23 mouse cellular contexts compared by ENCODE assay signal in the genomic region with DNA sequence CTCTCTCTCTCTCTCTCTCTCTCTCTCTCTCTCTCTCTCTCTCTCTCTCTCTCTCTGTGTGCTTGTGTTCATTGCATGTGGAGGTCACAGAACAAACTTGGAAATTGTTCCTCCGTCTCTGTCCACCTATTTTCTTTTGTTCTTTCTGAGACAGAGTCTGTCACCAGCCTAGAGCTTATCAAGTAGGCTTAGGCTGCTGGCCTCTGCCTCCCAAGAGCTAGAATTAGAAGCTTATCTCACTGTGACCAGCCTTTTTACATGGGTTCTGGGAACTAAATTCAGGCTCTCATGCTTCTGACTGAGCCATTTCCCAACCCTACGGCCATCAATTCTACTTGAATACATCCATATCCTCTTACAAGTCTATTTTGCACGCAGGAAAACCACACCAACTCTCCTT.
DNase-seq lines count a peak whose midpoint lies in the region; ATAC-seq lines count a peak whose summit lies in the region.
"Had no signal": no experiment of that assay in that cellular context is flagged by ENCODE, and none has a peak within 500 bp of the region (broad histone marks: within the 10 kb centered on the region; RNA-seq: fewer than 3 reads in every experiment).

No protein-coding gene starts in this region.

- H3K4me1 ChIP-seq in heart, embryonic 11.5 days (ENCODE audit: control insufficient read depth, insufficient read depth, low read length) = peaks cover 17% of the 10 kb centered on the region
- peaks cover 17% of the 10 kb centered on the region for H3K4me1 ChIP-seq in heart, embryonic 15.5 days (replicated peaks)
- H3K4me1 ChIP-seq: embryonic facial prominence, embryonic 12.5 days; hindbrain, embryonic 15.5 days; kidney, embryonic 15.5 days had no signal

- no peaks in the 10 kb centered on the region for H3K9me3 ChIP-seq in heart, embryonic 11.5 days (replicated peaks; ENCODE audit: control insufficient read depth, low read length)
- H3K9me3 ChIP-seq in heart, embryonic 15.5 days (replicated peaks) = no peaks in the 10 kb centered on the region
- H3K9me3 ChIP-seq: embryonic facial prominence, embryonic 12.5 days; hindbrain, embryonic 10.5 days; hindbrain, embryonic 15.5 days; kidney, embryonic 15.5 days had no signal

- peak overlapping the region; percentile 85 for H3K27ac ChIP-seq in heart, embryonic 11.5 days (ENCODE audit: low read depth, low read length)
- peak overlapping the region; percentile 83 for H3K27ac ChIP-seq in heart, embryonic 15.5 days
- H3K27ac ChIP-seq: embryonic facial prominence, embryonic 12.5 days; gastrocnemius, adult 2 months; hindbrain, embryonic 10.5 days; hindbrain, embryonic 15.5 days; kidney, embryonic 15.5 days had no signal

- no peaks in the 10 kb centered on the region for H3K27me3 ChIP-seq in heart, embryonic 11.5 days (ENCODE audit: control insufficient read depth, insufficient read depth, low read length)
- H3K27me3 ChIP-seq in heart, embryonic 15.5 days = no peaks in the 10 kb centered on the region
- H3K27me3 ChIP-seq: embryonic facial prominence, embryonic 12.5 days; hindbrain, embryonic 15.5 days; kidney, embryonic 15.5 days had no signal

- no peaks in the 10 kb centered on the region for H3K36me3 ChIP-seq in heart, embryonic 11.5 days (ENCODE audit: control insufficient read depth, insufficient read depth, low read length)
- H3K36me3 ChIP-seq in heart, embryonic 15.5 days = no peaks in the 10 kb centered on the region
- H3K36me3 ChIP-seq: embryonic facial prominence, embryonic 12.5 days; G1E; hindbrain, embryonic 10.5 days; hindbrain, embryonic 15.5 days; kidney, embryonic 15.5 days had no signal

- 30% methylated on average over 3 of the region's 3 CpGs for WGBS in heart, embryonic 11.5 days (ENCODE audit: insufficient replicate concordance)
- 38% methylated on average over 3 of the region's 3 CpGs for WGBS in heart, embryonic 15.5 days

- ATAC-seq in heart, embryonic 11.5 days (replicated peaks; ENCODE audit: insufficient number of reproducible peaks, low FRiP score, low TSS enrichment) = no peak
- 0 out of 2 replicates have a peak, but pooled peaks have one; percentile 47 for ATAC-seq in heart, embryonic 15.5 days (replicated peaks; ENCODE audit: insufficient number of reproducible peaks, insufficient read depth, low FRiP score, low read depth)
- ATAC-seq in megakaryocyte, adult 5-6 weeks (ENCODE audit: poor library complexity, severe bottlenecking) = no peak
- ATAC-seq: CD4-positive, CD25-positive, alpha-beta regulatory T cell, adult 4 months; forebrain, embryonic 16.5 days; intestine, embryonic 16.5 days had no signal

- peak; percentile 12 to 38 for DNase-seq in heart, adult 18-20 months
- no peak for DNase-seq in heart, postnatal 4 days
- no peak for DNase-seq in adrenal gland, postnatal 36 days
- no peak for DNase-seq in thymus, postnatal 4 days
- DNase-seq: adrenal gland, postnatal 10 days; B cell, adult 2 months; cerebellum, adult 11-12 months; cerebellum, adult 9-10 months; cerebellum, postnatal 25 days; gastrocnemius, adult 2 months; gastrocnemius, postnatal 25 days; kidney, adult 2 months had no signal

- H3K9ac ChIP-seq in heart, embryonic 11.5 days (ENCODE audit: low read depth, low read length) = no peak overlapping the region
- H3K9ac ChIP-seq in heart, embryonic 15.5 days = no peak overlapping the region
- H3K9ac ChIP-seq: embryonic facial prominence, embryonic 12.5 days; hindbrain, embryonic 15.5 days; kidney, embryonic 15.5 days had no signal

- H3K4me2 ChIP-seq in heart, embryonic 11.5 days = no peak overlapping the region
- H3K4me2 ChIP-seq in heart, embryonic 15.5 days = no peak overlapping the region
- H3K4me2 ChIP-seq: embryonic facial prominence, embryonic 12.5 days; hindbrain, embryonic 15.5 days; kidney, embryonic 15.5 days had no signal

- H3K4me3 ChIP-seq in heart, embryonic 11.5 days (ENCODE audit: low read depth, low read length) = no peak overlapping the region
- H3K4me3 ChIP-seq in heart, embryonic 15.5 days = no peak overlapping the region
- H3K4me3 ChIP-seq: embryonic facial prominence, embryonic 12.5 days; gastrocnemius, adult 2 months; hindbrain, embryonic 10.5 days; hindbrain, embryonic 15.5 days; kidney, embryonic 15.5 days had no signal

Comparison
In these comparisons a context has a peak if more than half of its experiments do, and no peak if none do; other contexts are left out.
1. DNase-seq: peak in heart, adult 18-20 months (2 of 2); none in heart, postnatal 4 days (single experiment), adrenal gland, postnatal 36 days (0 of 2) and thymus, postnatal 4 days (single experiment).